Mouse (Mus musculus) cerebellum, adult 9-10 months (tissue): Measurements from ENCODE around the gene Scamp4.
A peak's percentile ranks its signal among the peaks of the same experiment; 100 is the strongest.
"Not testable (repeated sequence)": the region's sequence is repeated elsewhere in the genome, so short reads cannot be mapped to it uniquely, and the experiment has no call there.

Experiments used
- DNase-seq: peaks from one replicate; pipeline ENCODE4 v3.0.0; 2022

Scamp4 gene

GRCm38 (mm10) chr10:80611024-80611423 is 8.4 kb downstream of the Scamp4 start:
- peak; percentile 65 for DNase-seq

DNA sequence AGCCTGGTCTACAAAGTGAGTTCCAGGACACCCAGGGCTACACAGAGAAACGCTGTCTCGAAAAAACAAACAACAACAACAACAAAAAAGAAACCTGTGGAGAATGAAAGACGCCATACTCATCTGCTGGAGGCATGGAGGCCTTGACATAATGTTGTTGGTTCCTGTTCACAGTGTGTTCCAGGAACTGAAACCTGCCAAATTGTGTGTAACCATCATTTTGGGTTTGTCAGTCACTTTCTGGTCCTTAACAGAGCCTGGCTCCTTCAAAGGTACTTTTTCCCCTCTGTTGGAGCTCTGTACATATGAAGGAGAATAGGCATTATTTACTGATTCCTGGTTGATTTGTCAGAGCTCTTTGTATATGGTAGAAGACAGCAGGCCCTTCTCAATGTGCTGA is 9.2 kb downstream of the Scamp4 start:
- DNase-seq: no peak

- no peak for DNase-seq
Observed at GRCm38 (mm10) chr10:80613821-80614220, 11.1 kb downstream of the Scamp4 start.

DNA sequence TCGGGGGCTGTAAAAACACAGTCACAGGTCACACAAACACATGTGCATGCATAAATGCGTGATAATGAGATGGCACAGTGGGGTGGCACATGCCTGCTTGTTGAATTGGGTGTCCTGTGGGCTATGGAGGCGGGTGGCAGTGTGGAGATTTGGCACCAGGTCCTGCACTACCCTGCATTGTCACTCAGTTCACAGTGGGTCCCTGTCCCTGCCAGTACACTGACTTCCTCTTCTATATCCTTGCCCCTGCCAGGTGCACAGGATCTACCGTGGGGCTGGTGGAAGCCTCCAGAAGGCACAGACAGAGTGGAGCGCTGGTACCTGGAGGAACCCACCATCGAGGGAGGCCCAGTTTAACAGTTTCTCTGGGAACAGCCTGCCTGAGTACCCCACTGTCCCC is 11.7 kb downstream of the Scamp4 start:
- no peak for DNase-seq

- no peak for DNase-seq
Observed at GRCm38 (mm10) chr10:80618181-80618580, 15.5 kb downstream of the Scamp4 start.

- DNase-seq: no peak
Observed at GRCm38 (mm10) chr10:80619465-80620244, 17.0 kb downstream of the Scamp4 start.

DNA sequence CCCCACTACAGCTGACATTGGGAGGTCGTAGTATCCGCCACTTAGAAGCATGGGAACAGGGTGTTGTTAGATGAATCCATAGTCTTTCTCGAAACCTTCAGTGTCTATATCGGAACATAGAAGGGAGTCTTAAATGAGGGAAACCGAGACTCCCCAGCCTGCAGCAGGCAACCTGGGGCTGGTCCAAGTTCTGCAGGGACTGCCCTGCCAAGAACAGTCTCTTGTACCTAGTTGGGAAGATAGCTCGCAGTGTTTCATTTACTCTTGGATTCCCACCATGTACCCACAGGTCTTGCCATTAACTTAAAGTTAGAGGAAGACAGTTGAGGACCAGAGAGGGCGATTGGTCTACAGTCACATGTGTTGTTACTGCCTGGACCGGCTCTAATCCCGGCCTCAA is 17.7 kb downstream of the Scamp4 start:
- peak; percentile 68 for DNase-seq

DNA sequence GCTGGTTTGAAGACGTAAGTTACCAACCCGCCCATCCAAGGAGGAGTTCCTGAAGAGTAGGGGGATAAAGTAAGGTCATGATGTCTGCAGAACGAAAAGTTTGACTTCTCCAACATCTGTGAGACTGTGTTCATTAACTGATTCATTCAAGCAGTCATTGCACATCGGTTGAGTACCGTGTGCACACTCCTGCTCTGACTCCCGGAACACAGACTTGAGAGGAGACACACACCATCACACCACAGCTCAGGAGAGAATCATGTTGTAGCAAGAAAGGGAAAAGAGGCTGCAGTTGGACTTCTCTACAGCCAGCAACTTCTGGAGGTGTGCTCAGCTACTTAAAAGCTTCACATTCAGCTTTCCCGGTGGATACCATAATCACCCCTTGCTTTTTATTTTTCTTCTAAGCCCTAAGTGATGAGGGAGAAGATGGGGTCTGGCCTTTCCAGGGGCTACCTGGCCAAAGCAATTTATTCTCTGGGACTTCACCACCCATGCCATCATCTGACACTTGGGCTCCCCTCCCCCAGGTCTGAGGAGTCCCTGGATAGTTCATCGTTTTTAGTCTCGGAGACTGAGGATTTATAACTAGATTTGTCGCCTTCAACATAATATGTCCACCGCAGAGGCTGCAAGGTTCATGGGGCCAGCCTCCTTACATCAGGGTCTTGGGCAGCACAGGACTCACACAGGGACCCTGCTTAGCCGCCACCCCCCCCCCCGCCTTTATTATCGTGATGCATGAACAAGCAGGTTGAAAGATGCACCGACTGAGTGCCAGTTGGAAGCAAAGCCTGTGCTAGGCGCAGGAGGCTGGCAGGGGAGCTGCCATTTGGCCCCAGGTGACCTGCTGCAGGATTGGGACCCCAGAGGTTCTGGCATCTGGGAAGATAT is 18.4 kb downstream of the Scamp4 start:
- peak; percentile 74 for DNase-seq

- no peak for DNase-seq
Observed at GRCm38 (mm10) chr10:80621690-80621939, 18.9 kb downstream of the Scamp4 start.

- peak; percentile 100 for DNase-seq
Observed at GRCm38 (mm10) chr10:80621940-80622660, 19.4 kb downstream of the Scamp4 start.

- DNase-seq: peak; percentile 84
Observed at GRCm38 (mm10) chr10:80622661-80623456, 20.2 kb downstream of the Scamp4 start, which contains the start of gene Csnk1g2. Csnk1g2 (plus strand) TSS chr10:80622838.

DNA sequence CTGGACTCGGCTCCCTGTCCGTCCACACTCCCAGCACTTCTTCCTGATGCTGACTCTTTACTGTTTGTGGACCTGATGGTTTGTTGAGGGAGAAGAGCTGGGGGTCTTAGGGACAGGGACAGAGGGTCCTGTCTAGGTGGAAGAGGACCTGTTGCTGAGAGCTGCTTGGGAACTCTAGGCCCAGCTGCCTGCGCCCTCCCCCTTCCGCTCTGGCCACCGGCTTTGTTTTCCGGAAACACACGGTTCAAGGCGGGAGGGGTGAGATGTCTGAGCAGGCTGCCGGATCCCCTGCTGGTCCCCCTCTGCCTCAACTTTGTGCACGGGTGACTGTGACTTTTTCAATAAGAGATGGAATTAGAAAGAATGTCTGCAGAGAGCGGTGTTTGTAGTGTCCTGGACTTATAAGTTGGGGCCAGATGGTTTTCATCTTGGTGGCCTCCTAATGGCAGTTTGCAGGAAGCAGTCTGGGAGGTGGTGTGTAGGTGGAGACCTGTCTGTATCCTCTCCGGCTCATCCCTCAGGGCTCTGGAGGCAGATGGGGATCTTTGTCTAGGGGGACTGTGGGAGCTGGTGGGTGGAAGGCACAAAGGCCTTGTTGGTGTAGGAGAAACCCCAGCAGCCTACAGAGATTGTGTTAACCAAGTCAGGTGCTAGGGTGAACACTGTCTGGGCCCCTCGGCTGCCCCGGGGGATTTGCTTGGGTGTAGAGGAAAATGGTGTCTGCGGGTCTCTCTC is 21.0 kb downstream of the Scamp4 start:
- DNase-seq: peak; percentile 81

DNA sequence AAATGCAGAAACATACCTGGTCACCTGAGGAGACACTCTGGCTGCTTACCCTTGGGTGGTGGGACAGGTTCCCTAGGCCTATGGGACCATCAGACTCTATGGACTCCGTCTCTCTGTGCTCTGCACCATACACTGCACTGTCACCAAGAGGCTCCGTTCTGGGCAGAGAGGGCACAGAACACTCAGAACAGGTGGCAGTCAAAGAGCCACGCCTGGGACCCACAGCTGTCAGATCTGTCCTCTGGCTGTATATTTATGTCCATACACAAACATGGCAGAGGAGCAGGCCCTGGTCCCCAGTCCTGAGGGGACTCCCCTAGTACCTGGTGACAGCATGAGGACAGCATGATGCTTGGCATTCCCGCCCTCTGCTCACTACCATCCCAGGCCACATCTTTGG is 23.1 kb downstream of the Scamp4 start:
- no peak for DNase-seq

DNA sequence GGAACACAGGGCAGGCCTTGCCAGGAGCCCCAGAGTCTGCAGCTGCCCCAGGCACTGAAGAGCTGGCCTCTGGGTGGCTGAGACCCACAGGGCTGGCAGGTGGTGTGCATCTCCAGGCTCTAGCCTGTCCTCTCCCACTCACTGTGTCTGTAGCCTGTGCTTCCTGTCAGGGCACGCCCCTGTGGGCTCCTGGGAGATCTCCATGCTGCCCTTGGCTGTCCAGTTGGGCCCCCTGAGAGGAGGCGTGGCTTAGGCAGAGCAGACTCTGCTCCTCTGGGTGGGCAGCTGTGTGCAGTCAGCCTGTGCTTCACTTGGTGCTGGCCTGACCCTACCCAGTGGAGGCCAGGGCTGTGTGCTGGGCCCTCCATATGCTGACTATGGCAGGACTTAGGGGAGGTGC is 25.0 kb downstream of the Scamp4 start:
- no peak for DNase-seq

GRCm38 (mm10) chr10:80628925-80629324 is 26.3 kb downstream of the Scamp4 start:
- no peak for DNase-seq

GRCm38 (mm10) chr10:80635345-80635744 is 32.7 kb downstream of the Scamp4 start:
- DNase-seq: no peak

- no peak for DNase-seq
Observed at GRCm38 (mm10) chr10:80646936-80647335, 44.3 kb downstream of the Scamp4 start.

DNA sequence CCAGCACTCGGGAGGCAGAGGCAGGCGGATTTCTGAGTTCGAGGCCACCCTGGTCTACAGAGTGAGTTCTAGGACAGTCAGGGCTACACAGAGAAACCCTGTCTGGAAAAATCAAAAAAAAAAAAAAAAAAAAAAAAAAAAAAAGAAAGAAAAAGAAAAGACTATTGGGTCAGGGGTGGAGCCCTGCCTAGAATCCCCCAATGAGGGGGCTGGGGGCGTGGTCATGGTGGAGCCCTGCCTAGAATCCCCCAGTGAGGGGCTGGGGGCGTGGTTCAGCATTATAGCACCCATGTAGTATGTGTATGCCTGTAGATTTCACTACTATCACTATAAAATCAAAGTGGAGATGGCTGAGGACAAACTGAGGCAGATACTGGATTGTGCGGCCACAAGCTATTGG is 47.2 kb downstream of the Scamp4 start:
- not testable (repeated sequence) for DNase-seq

DNA sequence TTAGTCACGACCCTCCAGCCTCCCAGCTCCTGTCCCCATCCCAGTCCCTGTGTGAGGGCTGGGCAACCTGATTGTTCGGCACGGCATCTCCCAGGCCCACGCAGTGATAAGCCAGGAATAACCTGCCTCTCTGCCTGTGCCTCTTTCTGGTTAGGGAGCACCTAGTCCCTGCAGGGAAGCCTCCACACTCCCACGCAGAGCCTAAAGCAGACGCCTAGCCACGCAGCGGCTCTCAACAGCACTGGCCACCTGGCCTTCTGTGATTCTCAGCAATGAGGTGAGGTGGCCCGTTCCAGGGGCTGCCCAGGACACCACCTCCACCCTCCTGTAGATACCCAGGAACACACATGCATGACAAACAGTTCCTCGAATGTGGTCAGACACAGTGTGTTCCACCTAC is 47.7 kb downstream of the Scamp4 start:
- DNase-seq: no peak

- no peak for DNase-seq
Observed at GRCm38 (mm10) chr10:80653156-80653720, 50.6 kb downstream of the Scamp4 start.

DNA sequence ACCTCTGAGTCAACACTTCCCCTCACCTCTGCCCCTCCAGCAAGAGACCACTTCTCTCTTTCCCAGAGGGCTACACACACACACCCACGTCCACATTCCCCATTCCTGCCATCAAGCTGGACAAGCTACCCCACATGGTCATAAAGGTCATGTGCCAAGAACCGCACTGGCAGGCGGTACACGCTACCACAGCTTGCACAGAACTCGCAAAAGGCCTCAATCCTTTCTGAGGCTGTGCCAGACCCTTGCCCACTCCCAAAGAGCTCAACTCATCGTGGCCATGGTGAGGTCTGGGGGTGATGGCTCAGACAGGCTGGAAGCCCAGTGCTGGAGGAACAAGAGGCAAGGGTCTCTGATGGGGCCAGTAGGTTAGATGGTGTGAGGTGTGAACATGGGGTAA is 52.2 kb downstream of the Scamp4 start:
- DNase-seq: peak; percentile 68
